Mouse (Mus musculus): ENCODE data around the gene Fitm1.

Gene Fitm1

DNA sequence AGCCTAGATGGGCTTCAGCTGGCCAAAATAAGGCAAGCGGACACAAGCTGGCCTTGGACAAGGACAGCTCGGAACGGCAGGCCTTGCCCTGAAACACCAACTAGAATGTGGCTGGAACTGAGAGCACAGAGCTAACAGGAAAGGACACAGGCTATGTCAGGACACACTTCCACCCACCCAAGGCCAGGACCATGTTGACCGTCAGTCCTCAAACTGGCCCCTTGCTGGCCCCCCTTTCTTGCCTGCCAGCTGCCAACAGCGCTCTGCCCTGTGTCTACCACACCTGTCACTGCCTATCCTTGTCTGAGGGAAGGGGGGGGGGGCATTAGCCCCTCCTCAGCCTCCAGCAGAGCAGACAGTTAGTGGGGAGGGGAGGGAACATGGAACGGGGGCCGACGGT is at the start of gene Fitm1:
TSS of gene Fitm1 (plus strand) at position 316 of the 400 bp plus-strand sequence.
- no peak for DNase-seq (ENCODE audit: low spot score)

DNA sequence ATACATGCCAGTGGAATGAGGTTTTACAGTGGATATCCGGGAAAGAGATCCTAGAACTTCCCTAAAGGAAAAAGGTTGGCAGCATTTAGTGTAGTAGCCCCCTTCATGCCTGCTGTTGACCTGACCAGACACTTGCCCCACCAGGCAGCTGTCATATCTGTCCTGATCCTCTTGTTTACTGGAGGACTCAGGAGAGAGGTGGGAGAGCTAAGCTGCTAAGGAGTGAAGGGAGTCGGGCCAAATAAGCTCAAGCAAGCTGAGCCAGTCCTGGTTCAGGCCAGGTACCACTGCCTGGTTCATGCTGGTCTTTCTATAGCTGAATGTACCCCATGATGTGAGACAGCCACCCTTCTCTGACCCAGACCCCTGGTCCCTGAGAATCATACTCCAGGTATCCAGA is 48.7 kb upstream of the Fitm1 start:
- DNase-seq (ENCODE audit: low spot score): no peak

DNA sequence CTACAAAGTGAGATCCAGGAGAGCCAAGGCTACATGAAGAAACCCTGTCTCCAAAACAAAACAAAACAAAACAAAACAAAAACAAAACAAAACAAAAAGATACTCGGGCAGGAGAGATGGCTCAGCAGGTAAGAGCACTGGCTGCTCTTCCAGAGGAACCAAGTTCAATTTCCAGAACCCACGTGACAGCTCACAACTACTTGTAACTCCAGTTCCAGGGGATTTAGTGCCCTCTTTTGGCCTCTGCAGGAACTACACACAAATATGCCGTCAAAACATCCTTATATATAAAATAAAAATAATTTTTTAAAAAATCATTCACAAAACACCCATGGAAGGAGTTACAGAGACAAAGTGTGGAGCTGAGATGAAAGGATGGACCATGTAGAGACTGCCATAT is 47.5 kb upstream of the Fitm1 start:
- no peak for DNase-seq (ENCODE audit: low spot score)

DNA sequence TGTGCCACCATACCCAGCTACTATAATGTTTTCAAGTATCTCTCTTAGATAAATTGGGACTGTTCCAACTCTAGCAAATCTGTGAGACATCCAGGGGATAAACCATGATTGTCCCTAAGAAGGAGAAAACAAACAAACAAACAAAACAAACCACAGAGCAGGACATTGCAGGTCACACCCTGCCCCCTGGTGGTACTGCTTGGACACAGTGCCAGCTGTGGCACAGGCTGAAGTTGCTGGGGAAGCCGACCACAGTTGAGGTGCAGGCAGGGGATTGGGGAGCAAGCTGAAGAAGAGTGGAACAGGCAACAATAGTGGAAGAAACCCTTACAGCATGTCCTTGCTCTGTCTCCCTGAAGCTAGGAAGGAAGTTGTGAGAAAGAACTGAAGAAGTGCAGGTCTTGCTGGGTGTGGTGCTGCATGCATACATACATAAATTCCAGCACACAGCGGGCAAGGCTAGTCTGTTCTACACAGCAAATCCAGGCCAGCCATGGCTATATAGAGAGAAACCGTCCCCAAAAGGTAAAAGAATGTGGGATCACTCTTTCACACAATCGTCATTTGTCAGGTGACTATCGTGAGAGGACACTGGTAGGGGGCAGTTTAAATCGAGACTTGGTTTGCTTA is 39.2 kb upstream of the Fitm1 start:
- DNase-seq (ENCODE audit: low spot score): no peak

DNA sequence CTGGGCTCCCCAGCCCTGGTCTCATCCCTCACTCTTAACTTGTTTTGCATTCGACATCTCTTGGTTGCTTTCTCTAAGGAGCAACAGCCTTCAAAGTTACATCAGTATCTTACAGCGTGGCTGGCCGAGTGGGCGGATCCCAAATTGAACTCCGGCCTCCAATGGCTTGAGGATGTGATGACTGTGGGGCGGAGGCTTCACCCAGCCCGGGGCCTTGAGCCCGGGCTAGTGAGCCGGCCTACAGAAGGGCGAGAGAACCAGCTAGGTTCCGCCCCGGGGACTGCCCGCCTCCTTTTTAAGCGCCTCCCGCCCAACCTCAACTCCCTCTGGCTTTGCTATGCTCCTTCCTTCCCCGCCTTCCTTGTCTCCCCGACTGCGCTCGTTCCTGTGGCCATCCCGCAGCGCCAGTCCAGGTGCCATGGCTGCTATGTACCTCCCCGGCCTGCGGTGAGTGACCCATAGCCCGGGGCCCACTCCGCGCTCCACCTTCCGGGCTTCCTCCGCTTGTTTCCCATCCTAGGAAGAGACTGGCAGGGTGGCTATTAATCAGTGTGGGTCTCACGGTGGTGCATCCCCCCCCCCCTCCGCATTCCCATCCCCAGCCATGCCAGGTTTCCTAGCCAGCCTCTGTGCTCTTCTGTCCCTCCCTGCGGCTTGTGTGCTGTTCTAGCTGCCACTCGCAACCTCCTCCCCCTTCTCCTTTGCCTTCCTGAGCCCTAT is 35.2 kb upstream of the Fitm1 start, which contains the start of gene Pck2:
TSS of gene Pck2 (plus strand) at position 200 of the 720 bp plus-strand sequence.
- DNase-seq (ENCODE audit: low spot score): peak; percentile 85

DNA sequence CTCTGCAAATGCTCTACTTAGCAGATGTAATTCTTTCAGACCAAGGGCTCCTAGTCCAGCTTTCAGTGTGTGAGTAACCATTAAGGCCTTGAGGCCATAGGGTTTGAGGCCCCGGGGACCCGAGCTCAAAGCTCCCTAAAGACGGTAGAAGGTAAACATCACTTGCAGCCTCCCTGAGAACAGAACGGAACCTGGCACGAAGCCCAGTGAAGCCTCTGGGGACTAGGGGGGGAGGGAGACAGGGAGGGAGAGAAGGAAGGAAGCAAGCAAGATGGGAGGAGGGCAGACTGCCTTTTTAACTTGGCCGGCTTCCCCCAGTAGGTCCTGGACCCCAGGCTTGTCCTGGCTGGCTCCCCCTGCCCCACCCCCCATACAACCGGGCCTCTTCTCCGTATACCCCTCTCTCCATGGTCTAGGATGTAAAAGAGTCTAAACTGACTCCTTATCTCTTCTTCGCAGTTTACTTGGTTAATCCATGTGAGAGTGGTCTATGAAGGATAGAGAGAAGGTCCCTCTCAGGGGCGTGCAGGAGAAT is 34.6 kb upstream of the Fitm1 start:
- peak; percentile 78 for DNase-seq (ENCODE audit: low spot score)

DNA sequence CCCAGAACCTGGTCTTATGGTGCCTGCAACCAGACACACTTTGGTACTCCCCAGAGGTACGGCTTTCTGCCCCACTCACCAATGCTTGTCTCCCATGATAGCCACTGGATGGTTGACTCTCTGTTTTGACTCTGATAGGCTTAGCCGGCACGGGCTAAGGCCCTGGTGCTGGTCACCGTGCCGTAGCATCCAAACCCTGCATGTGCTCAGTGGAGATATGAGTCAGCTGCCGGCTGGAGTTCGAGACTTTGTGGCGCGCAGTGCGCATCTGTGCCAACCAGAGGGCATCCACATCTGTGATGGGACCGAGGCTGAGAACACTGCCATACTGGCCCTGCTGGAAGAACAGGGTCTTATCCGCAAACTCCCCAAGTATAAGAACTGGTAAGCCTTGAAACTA is 33.1 kb upstream of the Fitm1 start:
- no peak for DNase-seq (ENCODE audit: low spot score)

DNA sequence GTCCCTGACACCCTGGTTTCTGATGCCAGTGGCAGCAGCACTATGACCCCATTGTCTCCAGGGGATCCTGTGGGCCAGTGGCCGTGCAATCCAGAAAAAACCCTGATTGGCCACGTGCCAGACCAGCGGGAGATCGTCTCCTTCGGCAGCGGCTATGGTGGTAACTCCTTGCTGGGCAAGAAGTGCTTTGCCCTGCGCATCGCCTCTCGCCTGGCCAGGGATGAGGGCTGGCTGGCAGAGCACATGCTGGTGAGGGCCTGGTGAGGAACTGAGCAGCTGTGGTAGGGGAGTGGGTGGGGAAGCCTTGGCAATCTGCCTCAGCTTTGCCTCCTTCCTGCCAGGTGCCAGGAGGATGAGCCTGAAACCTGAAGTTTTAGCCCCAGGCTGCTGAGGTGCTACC is 31.1 kb upstream of the Fitm1 start:
- DNase-seq (ENCODE audit: low spot score): no peak

DNA sequence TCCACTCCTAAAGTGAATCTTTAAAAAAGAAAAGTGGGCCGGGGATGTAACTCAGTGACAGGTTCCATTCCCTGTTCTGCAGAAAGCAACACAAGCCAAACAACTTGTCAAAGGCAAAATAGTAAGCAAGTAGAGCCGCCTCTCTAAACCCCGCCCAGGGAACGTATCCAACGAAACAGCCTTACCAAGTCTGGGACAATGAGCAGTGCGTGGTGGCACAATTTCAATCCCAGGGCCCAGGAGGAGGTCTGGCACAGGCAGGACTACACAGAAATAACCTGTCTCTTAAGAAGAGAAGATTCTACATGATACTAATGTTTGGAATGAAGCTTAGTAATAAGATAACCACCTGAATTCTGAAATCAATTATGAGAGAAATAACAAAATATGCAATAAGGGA is 25.2 kb upstream of the Fitm1 start:
- DNase-seq (ENCODE audit: low spot score): no peak

DNA sequence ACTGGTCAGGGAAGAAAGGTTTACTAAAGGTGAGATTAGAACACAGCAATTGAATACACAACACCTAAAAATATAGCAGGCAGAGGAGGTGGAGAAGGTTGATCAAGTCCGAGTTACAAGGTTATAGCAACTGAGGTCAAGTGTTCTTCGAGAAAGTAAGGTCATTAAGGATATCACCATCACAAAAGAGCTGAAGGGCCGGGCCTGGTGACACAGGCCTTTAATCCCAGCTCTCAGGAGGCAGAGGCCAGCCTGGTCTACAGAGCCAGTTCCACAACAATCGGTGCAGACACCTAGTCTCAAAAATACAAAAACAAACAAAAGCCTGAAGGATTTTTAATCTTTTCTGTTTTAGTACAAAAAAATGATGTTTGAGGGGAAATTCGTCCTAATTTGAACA is 24.1 kb upstream of the Fitm1 start:
- DNase-seq (ENCODE audit: low spot score): no peak

DNA sequence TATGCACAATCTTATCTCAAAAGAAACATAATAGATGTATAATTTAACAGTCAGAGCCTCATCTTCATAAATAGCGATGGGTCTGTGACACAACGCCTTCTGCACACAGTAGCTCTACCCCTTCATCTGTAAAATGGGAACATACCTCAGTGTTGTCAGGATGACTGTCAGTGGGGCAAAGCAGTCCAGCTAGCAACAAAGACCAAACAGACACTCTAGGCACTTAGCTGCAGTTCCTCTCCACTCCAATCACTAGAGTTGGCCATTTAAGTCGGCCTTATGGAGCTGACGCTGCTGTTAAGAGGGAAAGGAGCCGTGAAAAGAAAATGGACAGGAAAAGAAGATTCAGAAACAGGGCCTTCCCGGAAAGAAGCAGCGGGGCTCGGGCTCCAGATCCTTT is 23.6 kb upstream of the Fitm1 start:
- DNase-seq (ENCODE audit: low spot score): no peak

DNA sequence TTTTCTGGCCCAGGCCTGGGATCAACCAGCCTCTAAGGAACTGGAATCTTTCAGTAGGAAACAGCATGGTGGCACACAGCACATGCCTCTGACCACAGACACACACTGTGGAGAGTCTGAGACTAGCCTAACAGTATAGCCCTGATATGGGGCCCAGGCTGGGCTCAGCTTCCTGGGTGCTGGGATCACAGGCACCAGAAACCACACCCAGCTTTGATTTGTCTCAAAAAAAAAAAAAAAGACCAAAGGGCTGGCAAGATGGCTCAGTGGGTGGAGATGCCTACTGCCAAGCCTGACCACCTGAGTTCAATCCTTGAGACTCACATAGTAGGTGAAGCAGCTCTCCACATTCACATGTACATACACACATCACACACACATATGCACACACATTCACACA is 20.8 kb upstream of the Fitm1 start:
- DNase-seq (ENCODE audit: low spot score): no peak

DNA sequence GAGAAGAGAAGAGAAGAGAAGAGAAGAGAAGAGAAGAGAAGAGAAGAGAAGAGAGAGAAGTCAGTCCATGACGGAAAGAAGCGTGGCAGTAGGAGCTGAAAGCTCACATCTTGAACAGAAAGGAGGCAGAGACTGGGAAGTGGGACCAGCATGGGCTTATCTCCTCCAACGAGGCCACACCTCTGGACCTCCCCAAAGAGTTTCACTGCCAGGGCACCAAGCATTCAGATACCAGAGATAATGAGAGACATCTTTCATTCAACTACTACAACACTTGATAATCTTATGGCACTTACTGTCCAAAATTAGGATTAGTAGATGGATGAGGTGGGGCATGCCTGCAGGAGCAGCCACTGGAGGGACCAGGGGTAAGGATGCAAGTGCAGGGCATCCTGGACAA is 19.6 kb upstream of the Fitm1 start:
- DNase-seq (ENCODE audit: low spot score): no peak

DNA sequence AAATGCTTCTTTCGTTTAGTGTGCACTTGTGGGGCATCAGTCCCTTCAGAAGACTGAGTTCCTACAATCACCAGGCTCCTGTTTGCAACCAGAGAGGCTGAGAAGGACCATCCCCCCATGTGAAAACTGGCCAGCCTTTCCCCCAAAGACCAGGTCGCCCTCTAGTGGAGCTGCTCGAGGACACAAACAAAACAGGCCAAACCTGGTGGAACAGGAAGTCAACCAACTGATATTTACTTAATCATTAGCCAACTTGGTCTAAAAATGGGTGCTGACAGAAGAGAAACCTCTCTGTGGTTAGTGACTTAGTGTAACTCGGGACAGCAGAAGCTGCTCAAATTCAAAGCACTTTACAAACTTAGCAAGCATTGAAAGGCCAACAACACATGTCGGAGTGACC is 18.4 kb upstream of the Fitm1 start:
- peak; percentile 65 for DNase-seq (ENCODE audit: low spot score)

DNA sequence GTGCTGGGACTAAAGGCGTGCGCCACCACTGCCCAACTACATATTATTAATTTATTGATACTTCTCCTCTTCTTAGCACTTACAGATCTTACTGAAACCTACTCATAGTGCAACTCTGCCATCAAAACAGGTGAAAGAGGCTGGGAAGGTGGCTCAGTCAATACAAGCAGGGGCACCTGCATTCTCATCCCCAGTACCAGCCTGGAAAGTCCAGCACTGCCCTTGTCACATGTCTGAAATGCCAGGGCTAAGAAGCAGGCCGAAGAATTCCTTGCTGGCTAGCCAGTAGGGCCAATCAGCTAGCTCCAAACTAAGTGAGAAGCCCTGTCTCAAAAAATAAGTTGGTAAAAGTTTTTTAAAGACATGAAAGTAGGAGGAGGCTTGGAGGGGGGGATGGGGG is 17.8 kb upstream of the Fitm1 start:
- no peak for DNase-seq (ENCODE audit: low spot score)

DNA sequence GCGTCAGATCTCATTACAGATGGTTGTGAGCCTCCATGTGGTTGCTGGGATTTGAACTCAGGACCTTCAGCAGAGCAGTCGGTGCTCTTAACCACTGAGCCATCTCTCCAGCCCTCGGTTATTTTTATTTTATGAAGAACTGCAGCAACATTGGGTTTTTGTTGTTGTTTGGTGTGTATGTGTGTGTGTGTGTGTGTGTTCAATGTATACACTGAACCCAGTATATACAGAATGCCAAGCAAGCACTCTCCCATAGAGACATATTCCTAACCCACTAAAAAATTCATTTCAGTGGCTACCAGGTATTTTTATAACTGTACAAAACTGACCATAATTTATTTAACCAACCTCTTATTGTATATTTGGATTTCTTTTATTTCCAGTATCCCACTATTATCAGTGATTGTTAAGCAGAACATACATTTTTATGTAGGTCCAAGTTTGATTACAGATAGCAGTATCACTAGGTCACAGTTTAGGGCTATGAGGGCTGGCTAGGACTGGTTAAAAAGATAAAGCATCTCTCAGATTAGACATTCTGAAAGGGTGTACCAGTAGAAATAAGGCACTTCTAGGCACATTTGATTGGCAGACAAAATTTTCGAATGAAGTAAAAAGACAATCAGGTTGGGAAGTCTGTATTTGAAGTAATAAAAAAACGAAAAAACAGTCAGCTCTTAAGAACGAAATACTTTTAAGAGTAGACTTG is 16.5 kb upstream of the Fitm1 start:
- DNase-seq (ENCODE audit: low spot score): no peak

DNA sequence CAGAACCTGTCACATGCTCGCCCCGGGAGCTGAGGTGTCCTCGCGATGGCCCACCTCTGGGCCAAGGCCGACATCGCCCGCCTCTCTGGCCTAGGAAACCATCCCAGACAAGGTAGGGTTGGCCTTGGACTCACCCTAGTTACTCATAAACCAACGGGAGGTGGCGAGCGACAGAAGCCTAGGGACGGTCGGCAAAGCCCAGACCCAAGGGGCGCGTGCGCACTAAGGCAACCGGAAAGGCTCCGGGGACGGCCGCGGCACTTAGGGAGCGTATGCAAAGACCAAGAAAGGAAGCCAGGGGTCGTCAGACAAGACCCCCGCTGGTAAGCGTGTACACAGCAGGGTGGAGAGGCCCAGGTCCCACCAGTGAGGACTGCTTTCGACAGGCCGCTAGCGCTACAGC is 15.6 kb upstream of the Fitm1 start, which contains the start of gene Dcaf11:
TSS of gene Dcaf11 (plus strand) at position 208 of the 403 bp plus-strand sequence.
- DNase-seq (ENCODE audit: low spot score): peak; percentile 93

DNA sequence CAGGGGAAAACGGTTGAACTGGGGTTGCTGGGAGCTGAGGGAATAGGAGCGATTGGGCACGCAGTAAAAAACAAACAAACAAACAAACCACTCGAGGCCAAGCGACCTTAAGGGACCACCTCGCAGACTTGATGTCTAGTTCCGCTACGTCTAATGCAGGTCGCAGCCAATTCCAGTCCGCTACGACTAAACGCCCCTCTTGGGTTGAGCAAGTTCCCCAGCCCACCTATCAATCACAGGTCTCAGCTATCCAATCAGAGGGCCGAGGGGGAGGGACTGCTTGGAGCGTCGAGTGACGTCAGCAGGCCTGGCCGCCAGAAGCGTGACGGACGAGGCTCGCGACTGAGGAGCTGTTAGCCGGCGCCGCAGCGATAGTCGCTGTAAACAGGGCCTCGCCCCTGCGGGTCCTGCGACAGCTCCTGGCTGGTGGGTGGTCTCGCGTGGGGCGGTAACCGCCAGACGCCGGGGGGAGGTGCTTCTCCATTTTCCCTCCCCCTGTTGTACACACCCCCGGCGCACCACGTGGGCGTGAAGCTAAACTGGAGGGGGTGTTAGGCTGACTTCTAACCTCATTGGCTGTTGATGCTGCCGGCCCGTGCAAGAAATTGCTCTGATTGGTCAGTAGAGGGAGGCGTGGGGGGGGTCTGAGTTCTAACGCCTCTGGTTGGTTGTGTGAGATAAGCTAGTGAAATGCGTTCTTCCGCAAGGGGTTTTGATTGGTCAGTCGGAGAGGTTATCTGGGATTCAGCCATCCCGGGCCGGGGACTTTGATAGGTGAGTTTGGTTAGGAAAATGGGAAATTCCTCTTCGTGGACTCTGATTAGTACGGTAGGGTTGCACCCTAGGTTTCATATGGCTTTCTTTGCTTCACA is 15.0 kb upstream of the Fitm1 start, which contains the start of gene A730061H03Rik:
TSS of gene A730061H03Rik (minus strand) at position 205 of the 872 bp plus-strand sequence.
- peak; percentile 99 for DNase-seq (ENCODE audit: low spot score)

DNA sequence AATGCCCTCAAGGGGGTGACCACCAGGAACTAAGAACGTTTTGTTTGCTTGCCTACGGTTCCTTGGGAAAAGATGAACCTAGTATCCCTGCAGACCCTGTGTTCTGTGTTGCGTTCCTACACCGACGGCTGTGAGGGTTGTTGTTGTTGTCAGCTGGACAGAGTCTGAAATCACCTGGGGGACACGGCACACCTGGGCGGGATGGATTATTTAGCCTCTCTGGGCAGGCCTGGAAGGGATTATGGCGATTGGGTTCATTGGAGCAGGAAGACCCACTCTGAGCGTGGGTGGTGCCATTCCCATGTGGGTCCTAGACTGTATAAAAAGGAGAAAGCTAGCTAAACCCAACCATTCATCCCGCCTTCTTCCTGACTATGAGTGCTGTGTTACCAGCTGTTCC is 13.6 kb upstream of the Fitm1 start:
- peak; percentile 17 for DNase-seq (ENCODE audit: low spot score)

DNA sequence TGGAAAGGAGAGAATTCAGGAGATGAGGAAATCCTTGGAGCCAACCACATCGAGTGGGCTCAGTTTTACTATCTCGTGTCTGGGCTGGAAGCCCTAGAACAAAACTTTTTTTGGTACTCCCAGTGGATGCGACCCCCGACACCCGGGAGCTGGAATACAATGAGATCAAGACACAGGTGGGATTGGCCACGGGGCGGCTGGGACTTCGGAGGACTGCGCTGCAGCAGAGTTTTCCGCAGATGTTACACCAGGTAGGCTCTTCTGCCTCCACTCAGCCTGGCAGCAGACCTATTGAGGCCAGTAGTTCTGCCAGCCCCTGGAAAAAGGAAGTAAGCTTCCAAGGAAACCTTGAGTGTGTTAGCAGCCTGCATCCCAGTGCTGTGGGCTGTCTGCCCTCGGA is 12.2 kb upstream of the Fitm1 start:
- peak; percentile 8 for DNase-seq (ENCODE audit: low spot score)

DNA sequence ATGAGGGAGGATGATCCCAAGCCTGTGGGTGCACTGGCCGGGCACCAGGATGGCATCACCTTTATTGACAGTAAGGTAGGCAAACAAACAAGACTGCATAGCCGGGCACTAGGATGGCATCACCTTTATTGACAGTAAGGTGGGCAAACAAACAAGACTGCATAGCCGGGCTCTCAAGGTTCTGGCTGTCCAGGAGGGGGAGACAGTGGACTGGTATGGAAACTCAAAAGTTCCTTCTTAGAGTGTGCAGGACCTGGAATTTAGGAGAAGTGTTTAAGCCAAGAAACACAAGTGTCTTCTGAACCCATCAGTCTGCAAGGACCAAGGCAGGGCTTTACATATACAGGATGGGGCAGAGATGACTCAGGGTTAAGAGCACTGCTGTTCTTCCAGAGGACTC is 9.7 kb upstream of the Fitm1 start:
- no peak for DNase-seq (ENCODE audit: low spot score)

DNA sequence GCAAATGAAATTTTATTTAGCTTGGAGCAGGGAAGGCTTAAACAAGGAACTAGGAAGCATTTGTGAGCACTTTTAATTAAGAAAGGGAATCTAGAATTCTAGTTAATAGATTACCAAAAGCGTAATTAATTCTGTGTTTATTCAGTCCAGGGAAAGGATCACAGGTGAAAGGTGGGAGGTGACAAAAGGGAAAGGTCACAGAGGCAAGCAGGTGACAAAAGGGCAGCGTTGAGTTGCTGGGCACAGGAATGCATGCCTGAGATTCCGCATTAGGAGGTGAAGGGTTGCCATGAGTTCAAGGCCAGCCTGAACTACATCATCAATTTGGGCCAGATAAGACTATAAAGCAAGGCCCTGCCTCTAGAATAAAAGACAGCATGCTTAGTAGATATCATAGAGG is 7.9 kb upstream of the Fitm1 start:
- DNase-seq (ENCODE audit: low spot score): no peak

All from testis, postnatal 14 days (tissue).